Mouse (Mus musculus) macrophage (primary cell): ENCODE results near the gene Klhl1. TPM values are rescaled to one million over a fixed set of nuclear protein-coding genes. Genes with fewer than 3 reads are reported as not detected.

Source experiments
- H3K27ac ChIP-seq: fragments of 350-480 bp; formaldehyde crosslinking; 2 replicates; pipeline ENCODE4 v1.9.0; 2021
- H3K36me3 ChIP-seq: fragments of 350-480 bp; formaldehyde crosslinking; 2 replicates; pipeline ENCODE4 v1.9.0; 2021; ENCODE audit errors: inconsistent target
- H3K4me3 ChIP-seq: fragments of 350-480 bp; formaldehyde crosslinking; 2 replicates; pipeline ENCODE4 v1.9.0; 2021; ENCODE audit errors: inconsistent target
- H3K79me2 ChIP-seq: fragments of 350-480 bp; formaldehyde crosslinking; 2 replicates; pipeline ENCODE4 v1.9.0; 2021; ENCODE audit errors: inconsistent target
- WGBS: methylation state at CpG from one replicate; pipeline ENCODE4 v1.1.7; 2026; ENCODE audit warnings: inconsistent platforms; ENCODE audit not compliant: missing documents; 5-methylcytosine and 5-hydroxymethylcytosine counted together
- polyA plus RNA-seq: library from polyadenylated mRNA; stranded (reverse); fragments of 250-400 nt; gene quantifications from 3 replicates; pipeline ENCODE4 v1.2.4, GENCODE M21; 2018; ENCODE audit warnings: inconsistent platforms

Gene Klhl1
- polyA plus RNA-seq, 1 experiment from 2014 or later, result not detected

GRCm38 (mm10) chr14:96174546-96174945 lies 344.4 kb downstream of the Klhl1 start:
- no peak overlapping the region for H3K27ac ChIP-seq
- 85% methylated on average over 2 of the region's 2 CpGs for WGBS
- H3K36me3 ChIP-seq, result no peaks in the 10 kb centered on the region
- H3K4me3 ChIP-seq, result no peak overlapping the region
- H3K79me2 ChIP-seq, result no peaks in the 10 kb centered on the region

- WGBS, result 82% methylated on average over 9 of the region's 9 CpGs
- H3K4me3 ChIP-seq, result no peak overlapping the region
- H3K36me3 ChIP-seq, result no peaks in the 10 kb centered on the region
- H3K27ac ChIP-seq, result no peak overlapping the region
- H3K79me2 ChIP-seq, result no peaks in the 10 kb centered on the region
Observed at GRCm38 (mm10) chr14:96143137-96143536, 375.8 kb downstream of the Klhl1 start.

DNA sequence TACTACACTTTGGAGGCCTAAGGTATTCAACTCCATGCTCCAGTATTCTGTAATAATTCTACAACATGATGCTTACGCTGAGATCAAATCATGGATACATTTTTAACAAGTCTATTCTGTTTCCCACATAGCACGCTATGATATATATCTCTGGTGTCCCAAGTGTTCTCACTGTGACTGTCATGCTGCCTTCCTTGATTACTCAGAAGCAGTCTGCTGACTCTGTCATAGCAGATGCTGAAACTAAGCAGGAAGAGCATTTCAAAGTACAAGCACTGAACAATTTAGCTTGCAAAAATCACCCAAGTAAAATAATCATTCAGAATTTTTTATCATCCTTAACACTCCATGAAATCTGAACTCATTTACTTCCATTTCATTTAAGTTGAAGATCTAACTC lies 378.7 kb downstream of the Klhl1 start:
- no peaks in the 10 kb centered on the region for H3K79me2 ChIP-seq
- H3K27ac ChIP-seq, result no peak overlapping the region
- no peaks in the 10 kb centered on the region for H3K36me3 ChIP-seq
- no peak overlapping the region for H3K4me3 ChIP-seq
- 83% methylated on average over 2 of the region's 2 CpGs for WGBS

DNA sequence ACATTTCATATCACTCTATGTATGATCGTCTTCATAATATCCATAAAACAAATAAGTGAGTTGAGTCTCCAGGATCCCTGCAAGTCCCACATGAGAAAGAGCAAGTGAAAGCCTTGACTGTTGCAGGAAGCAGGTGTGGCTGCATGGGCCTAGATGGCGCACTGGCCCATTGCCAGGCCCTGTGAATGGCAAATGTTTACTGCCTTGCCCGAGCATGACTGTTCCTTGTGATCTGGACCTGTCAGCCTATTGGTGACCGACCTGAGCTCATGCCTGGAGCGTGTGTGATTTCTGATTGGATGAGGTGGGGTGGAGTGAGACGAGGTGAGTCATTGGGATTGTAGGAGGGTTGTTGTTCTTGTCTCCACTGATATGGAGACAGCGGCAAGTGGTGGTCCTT lies 411.5 kb downstream of the Klhl1 start:
- no peaks in the 10 kb centered on the region for H3K79me2 ChIP-seq
- H3K4me3 ChIP-seq, result no peak overlapping the region
- H3K36me3 ChIP-seq, result no peaks in the 10 kb centered on the region
- WGBS, result 65% methylated on average over 7 of the region's 7 CpGs
- H3K27ac ChIP-seq, result no peak overlapping the region

DNA sequence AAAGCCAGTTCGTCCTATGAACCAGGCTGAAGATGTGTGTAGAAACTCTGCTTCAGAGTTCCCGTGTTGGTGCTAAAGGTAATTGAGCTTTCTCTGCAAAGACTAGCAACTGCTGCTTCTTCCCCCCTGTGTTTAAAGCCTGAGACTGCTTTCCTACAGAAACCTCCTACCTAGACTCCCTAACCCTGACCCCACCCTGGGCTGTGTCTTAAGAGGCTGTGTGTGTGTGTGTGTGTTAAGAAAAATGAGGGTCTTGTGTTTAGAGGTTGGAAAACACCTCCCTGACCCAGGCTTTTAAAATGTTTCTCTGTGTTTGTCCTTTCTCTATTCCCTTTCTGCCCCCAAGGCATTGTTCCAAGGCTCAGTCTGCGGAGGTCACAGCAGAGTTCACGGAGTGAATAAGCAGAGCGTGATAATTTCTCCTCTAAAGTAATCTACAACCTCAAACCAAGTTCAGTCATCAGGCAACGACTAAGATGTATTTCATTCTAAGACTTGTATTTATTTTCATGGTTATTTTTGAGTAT lies 437.2 kb downstream of the Klhl1 start:
- H3K4me3 ChIP-seq, result no peak overlapping the region
- no peak overlapping the region for H3K27ac ChIP-seq
- WGBS, result 82% methylated on average over 6 of the region's 6 CpGs
- no peaks in the 10 kb centered on the region for H3K79me2 ChIP-seq
- H3K36me3 ChIP-seq, result no peaks in the 10 kb centered on the region

GRCm38 (mm10) chr14:96065884-96066283 lies 453.0 kb downstream of the Klhl1 start:
- Histone ChIP-seq H3K4me3 (no peak overlapping the region), H3K36me3 (no peaks in the 10 kb centered on the region), H3K79me2 (no peaks in the 10 kb centered on the region), H3K27ac (no peak overlapping the region)
- WGBS, result 77% methylated on average over 3 of the region's 3 CpGs
